Mouse (Mus musculus) lung, postnatal 14 days (tissue): ENCODE results near the gene Me3.

ENCODE experiments used
- DNase-seq: peaks from one replicate; pipeline ENCODE4 v3.0.0; 2021

Gene Me3

GRCm38 (mm10) chr7:89667570-89667969, 35.4 kb downstream of the Me3 start:
- no peak for DNase-seq

- DNase-seq: no peak
These were observed 37.3 kb downstream of the Me3 start for GRCm38 (mm10) chr7:89669461-89669860.

- no peak for DNase-seq
These were observed 39.1 kb downstream of the Me3 start for GRCm38 (mm10) chr7:89671104-89671831.

GRCm38 (mm10) chr7:89676176-89676575, 44.0 kb downstream of the Me3 start:
- no peak for DNase-seq

GRCm38 (mm10) chr7:89677850-89678249, 45.7 kb downstream of the Me3 start:
- DNase-seq: no peak

- no peak for DNase-seq
These were observed 46.5 kb downstream of the Me3 start for GRCm38 (mm10) chr7:89678719-89679118.

- DNase-seq: no peak
These were observed 46.9 kb downstream of the Me3 start for GRCm38 (mm10) chr7:89679139-89679538.

- DNase-seq: no peak
These were observed 47.5 kb downstream of the Me3 start for GRCm38 (mm10) chr7:89679621-89680140.

- no peak for DNase-seq
These were observed 48.7 kb downstream of the Me3 start for GRCm38 (mm10) chr7:89680891-89681290.

- DNase-seq: no peak
These were observed 49.7 kb downstream of the Me3 start for GRCm38 (mm10) chr7:89681666-89682470.

GRCm38 (mm10) chr7:89698186-89698585, 66.0 kb downstream of the Me3 start:
- DNase-seq: peak; percentile 58

- peak; percentile 27 for DNase-seq
These were observed 67.6 kb downstream of the Me3 start for GRCm38 (mm10) chr7:89699668-89700350.

- no peak for DNase-seq
These were observed 68.3 kb downstream of the Me3 start for GRCm38 (mm10) chr7:89700511-89700910.

- peak; percentile 13 for DNase-seq
These were observed 78.6 kb downstream of the Me3 start for GRCm38 (mm10) chr7:89710776-89711175.

- DNase-seq: no peak
These were observed 80.9 kb downstream of the Me3 start for GRCm38 (mm10) chr7:89713059-89713458.

- no peak for DNase-seq
These were observed 84.0 kb downstream of the Me3 start for GRCm38 (mm10) chr7:89716226-89716625.

- DNase-seq: no peak
These were observed 85.3 kb downstream of the Me3 start for GRCm38 (mm10) chr7:89717521-89717920.

- DNase-seq: no peak
These were observed 86.1 kb downstream of the Me3 start for GRCm38 (mm10) chr7:89718264-89718663.

GRCm38 (mm10) chr7:89720256-89720655, 88.1 kb downstream of the Me3 start:
- DNase-seq: no peak

GRCm38 (mm10) chr7:89726712-89727111, 94.5 kb downstream of the Me3 start:
- no peak for DNase-seq

- no peak for DNase-seq
These were observed 95.4 kb downstream of the Me3 start for GRCm38 (mm10) chr7:89727615-89728014.

GRCm38 (mm10) chr7:89728393-89728792, 96.2 kb downstream of the Me3 start:
- no peak for DNase-seq

- no peak for DNase-seq
These were observed 98.3 kb downstream of the Me3 start for GRCm38 (mm10) chr7:89730514-89730913.
